Mouse (Mus musculus) liver, adult 2 months (tissue): Measurements from ENCODE around the gene Plod2. TPM values are rescaled to one million over a fixed set of nuclear protein-coding genes. Genes with fewer than 3 reads are reported as not detected.

ENCODE experiments used
- DNase-seq: peaks from one replicate; pipeline ENCODE4 v3.0.0-alpha.2; 2011; ENCODE audit warnings: low read depth, low spot score; ENCODE audit errors: extremely low read depth
- H3K27ac ChIP-seq: fragments of 200-500 bp; replicated peaks from 2 replicates; pipeline ENCODE4 v1.5.1; 2012; ENCODE audit warnings: low read depth, mild to moderate bottlenecking, control low read depth, inconsistent platforms, low read length; ENCODE audit not compliant: insufficient read depth
- H3K27me3 ChIP-seq: fragments of 200-500 bp; 2 replicates; pipeline ENCODE4 v1.6.1; 2012; ENCODE audit warnings: mild to moderate bottlenecking, moderate library complexity, low read length, inconsistent platforms; ENCODE audit not compliant: control insufficient read depth, insufficient read depth
- H3K36me3 ChIP-seq: fragments of 200-500 bp; 2 replicates; pipeline ENCODE4 v1.6.1; 2012; ENCODE audit warnings: low read length, inconsistent platforms; ENCODE audit not compliant: control insufficient read depth, insufficient read depth
- H3K4me1 ChIP-seq: fragments of 200-500 bp; 2 replicates; pipeline ENCODE4 v1.6.1; 2011; ENCODE audit warnings: low read length; ENCODE audit not compliant: control insufficient read depth, insufficient read depth
- H3K4me3 ChIP-seq: fragments of 200-500 bp; 2 replicates; pipeline ENCODE4 v1.5.1; 2011; ENCODE audit warnings: low read depth, mild to moderate bottlenecking, control low read depth, low read length, moderate library complexity; ENCODE audit not compliant: insufficient read depth
- H3K79me2 ChIP-seq: fragments of 200-500 bp; 2 replicates; pipeline ENCODE4 v1.6.1; 2012; ENCODE audit warnings: inconsistent platforms, mild to moderate bottlenecking, low read length, moderate library complexity; ENCODE audit not compliant: control insufficient read depth, insufficient read depth
- H3K9ac ChIP-seq: fragments of 200-500 bp; 2 replicates; pipeline ENCODE4 v1.6.1; 2012; ENCODE audit warnings: low read depth, mild to moderate bottlenecking, control low read depth, inconsistent platforms, low read length
- CTCF ChIP-seq: fragments of 200-500 bp; IDR thresholded peaks from 2 replicates; pipeline ENCODE4 v1.5.1; 2011; ENCODE audit warnings: low read depth, low read length, control low read depth
- POLR2A ChIP-seq: fragments of 200-500 bp; IDR thresholded peaks from 2 replicates; pipeline ENCODE4 v1.6.1; 2011; ENCODE audit warnings: low read length, control low read depth; ENCODE audit not compliant: insufficient read depth; ENCODE audit errors: extremely low read depth
- WGBS: fragments of 180-500 bp; shearing (Covaris S2); methylation state at CpG from one replicate; pipeline ENCODE4 v1.1.7; 2018; 5-methylcytosine and 5-hydroxymethylcytosine counted together
- polyA plus RNA-seq: library from polyadenylated mRNA; depleted of rRNA; stranded (reverse); fragments of >200 nt; gene quantifications from 2 replicates; pipeline ENCODE4 v1.2.3, GENCODE M21; 2012
- total RNA-seq: library from RNA; depleted of rRNA; stranded (reverse); fragments of >200 nt; gene quantifications from 2 replicates; pipeline ENCODE4 v1.2.3, GENCODE M21; 2014

Plod2 gene
- total and polyA plus RNA-seq, 2 experiments, result 0.26 to 1.1 TPM

DNA sequence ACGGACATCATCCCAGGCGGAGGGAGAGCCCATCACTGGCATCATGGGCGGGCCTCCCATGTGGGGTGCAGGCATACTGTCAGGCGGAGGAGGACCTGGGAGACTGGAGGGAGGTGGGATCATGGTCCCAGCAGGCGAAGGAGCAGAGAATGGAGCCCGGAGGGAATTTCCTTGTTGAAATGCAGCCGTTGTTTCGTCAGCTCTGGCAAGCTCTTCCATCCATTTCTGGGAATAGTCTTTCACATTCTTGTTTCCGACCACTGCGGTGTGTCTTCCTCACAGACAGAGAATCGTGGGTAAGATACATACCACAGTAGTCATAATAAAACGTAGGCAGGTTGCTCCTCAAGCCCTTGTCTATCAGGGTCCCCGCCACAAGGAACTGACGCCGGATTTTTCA, 70.6 kb downstream of the Plod2 start:
- Histone ChIP-seq H3K27ac (no peak overlapping the region), H3K4me3 (no peak overlapping the region), H3K9ac (no peak overlapping the region), H3K27me3 (no peaks in the 10 kb centered on the region), H3K36me3 (no peaks in the 10 kb centered on the region), H3K4me1 (no peaks in the 10 kb centered on the region), H3K79me2 (no peaks in the 10 kb centered on the region)
- 81% methylated on average over 15 of the region's 15 CpGs for WGBS
- TF ChIP-seq CTCF (no peak), POLR2A (no peak)
- no peak for DNase-seq

DNA sequence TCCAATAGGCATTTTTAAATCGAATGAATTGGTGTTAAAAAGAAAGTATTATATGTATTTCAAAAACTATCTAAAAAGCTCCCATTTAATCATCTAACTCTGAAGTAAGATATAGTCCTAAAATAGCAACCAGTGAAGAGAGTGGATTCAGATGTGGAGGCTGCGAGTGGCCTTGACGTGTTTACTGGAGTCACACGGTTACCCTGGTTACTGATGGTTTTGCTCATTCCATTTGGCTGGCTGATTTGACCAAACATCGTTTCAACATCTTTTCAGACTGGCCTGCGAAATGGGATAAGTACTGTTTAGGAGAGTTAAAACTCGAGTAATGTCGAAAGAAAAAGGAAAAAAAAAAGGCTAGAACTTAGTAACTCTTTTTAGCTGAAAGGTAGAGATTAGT, 71.2 kb downstream of the Plod2 start:
- DNase-seq, result no peak
- H3K4me1 ChIP-seq, result no peaks in the 10 kb centered on the region
- no peak overlapping the region for H3K27ac ChIP-seq
- H3K79me2 ChIP-seq, result no peaks in the 10 kb centered on the region
- WGBS, result 57% methylated on average over 8 of the region's 8 CpGs
- H3K4me3 ChIP-seq, result no peak overlapping the region
- no peak overlapping the region for H3K9ac ChIP-seq
- no peaks in the 10 kb centered on the region for H3K27me3 ChIP-seq
- no peaks in the 10 kb centered on the region for H3K36me3 ChIP-seq
- TF ChIP-seq CTCF, result no peak
- TF ChIP-seq POLR2A, result no peak

DNA sequence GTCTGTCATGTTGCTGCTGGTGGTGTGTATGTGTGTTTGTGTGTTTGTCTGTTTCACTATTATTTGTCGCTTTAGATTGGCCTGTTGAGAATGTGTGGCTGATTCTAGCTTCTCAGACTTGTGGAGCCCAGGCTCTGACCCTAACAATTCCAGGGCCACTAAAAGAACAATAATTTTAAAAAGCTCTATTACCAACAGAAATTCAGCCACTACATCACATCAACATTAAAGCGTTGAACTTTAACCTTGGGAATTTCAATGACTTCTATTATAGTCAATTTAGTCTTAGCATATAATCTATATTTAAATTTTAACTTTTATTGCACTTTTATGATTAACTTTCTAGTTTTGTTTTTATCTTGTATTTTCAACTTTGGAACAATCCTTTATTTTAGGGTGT, 74.4 kb downstream of the Plod2 start:
- Histone ChIP-seq H3K4me3 (no peak overlapping the region), H3K79me2 (no peaks in the 10 kb centered on the region), H3K27ac (no peak overlapping the region), H3K9ac (no peak overlapping the region), H3K27me3 (no peaks in the 10 kb centered on the region), H3K4me1 (no peaks in the 10 kb centered on the region), H3K36me3 (no peaks in the 10 kb centered on the region)
- WGBS, result 95% methylated on average over 2 of the region's 2 CpGs
- TF ChIP-seq POLR2A, result no peak
- TF ChIP-seq CTCF, result no peak
- no peak for DNase-seq

DNA sequence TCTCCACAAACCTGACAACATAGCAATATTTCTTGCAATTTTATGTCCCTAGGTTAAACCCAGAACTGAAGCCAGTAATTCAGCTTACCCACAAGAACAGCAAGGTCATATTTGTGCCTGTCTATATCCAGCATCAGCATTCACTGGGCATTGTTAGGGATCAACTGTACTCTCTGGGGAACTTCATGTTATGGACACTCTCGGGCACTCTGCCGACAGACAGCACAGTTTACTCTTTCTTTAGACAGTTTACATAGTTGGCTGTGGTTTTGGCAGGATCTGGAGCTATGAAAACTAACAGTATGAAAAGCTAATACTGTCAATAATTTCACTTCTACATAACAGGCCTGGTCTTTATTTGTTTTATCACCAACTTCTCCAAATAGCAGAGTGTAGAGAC, 75.4 kb downstream of the Plod2 start:
- no peaks in the 10 kb centered on the region for H3K36me3 ChIP-seq
- 80% methylated on average over 2 of the region's 2 CpGs for WGBS

DNA sequence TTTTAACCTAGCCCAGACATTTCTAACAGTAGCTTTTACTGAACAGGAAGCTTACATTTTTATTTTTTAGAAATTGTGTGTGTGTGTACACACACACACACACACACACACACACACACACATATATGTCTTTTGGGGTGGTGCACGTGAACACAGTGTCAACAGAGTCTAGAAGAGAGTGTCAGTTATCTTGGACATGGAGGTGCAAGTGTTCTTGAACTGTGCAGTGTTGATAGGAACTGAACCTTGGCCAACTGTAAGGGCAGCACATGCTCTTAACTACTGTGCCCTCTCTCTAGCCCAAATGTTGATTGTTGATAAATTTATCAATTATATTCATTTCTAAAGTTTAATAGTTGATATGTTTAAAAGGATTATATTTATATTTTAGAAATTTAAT, 78.1 kb downstream of the Plod2 start:
- H3K79me2 ChIP-seq, result no peaks in the 10 kb centered on the region
- WGBS, result 55% methylated on average over 1 of the region's 1 CpGs
- H3K4me1 ChIP-seq, result no peaks in the 10 kb centered on the region
- TF ChIP-seq POLR2A (no peak), CTCF (no peak)
- no peaks in the 10 kb centered on the region for H3K27me3 ChIP-seq
- H3K9ac ChIP-seq, result no peak overlapping the region
- no peak overlapping the region for H3K4me3 ChIP-seq
- no peaks in the 10 kb centered on the region for H3K36me3 ChIP-seq
- no peak overlapping the region for H3K27ac ChIP-seq
- no peak for DNase-seq

More for the DNA sequence above, 75.4 kb downstream of the Plod2 start:
- Histone ChIP-seq H3K4me3 (no peak overlapping the region), H3K27me3 (no peaks in the 10 kb centered on the region), H3K79me2 (no peaks in the 10 kb centered on the region), H3K9ac (no peak overlapping the region), H3K4me1 (no peaks in the 10 kb centered on the region), H3K27ac (no peak overlapping the region)
- TF ChIP-seq POLR2A (no peak), CTCF (no peak)
- peak; percentile 7 for DNase-seq

DNA sequence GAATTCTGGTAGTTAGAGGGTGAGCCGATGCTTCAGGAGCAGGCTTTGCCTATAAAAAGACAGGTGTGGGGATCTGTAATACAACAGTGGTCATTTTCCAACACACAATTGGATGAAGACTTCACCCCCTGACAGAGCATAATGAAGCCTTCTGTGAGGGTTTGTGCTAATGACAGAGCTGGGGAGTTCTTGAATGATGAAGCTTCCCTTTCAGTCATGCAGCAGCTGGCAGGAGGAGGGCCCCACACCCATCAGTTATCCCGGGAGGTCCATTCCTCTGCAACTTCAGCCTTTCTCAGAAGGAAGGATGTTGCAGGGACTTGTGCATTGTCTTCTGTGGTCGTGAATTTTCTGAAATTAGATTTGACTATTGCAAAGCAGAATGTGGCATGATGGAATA, 79.2 kb downstream of the Plod2 start:
- no peak for TF ChIP-seq POLR2A
- no peak for TF ChIP-seq CTCF
- Histone ChIP-seq H3K36me3 (no peaks in the 10 kb centered on the region), H3K27me3 (no peaks in the 10 kb centered on the region), H3K4me1 (no peaks in the 10 kb centered on the region), H3K79me2 (no peaks in the 10 kb centered on the region), H3K27ac (no peak overlapping the region), H3K4me3 (no peak overlapping the region), H3K9ac (no peak overlapping the region)
- DNase-seq, result no peak
- 70% methylated on average over 3 of the region's 3 CpGs for WGBS
